Mouse (Mus musculus) kidney, adult 9 months (tissue): ENCODE measurements at regions not wholly inside any gene's neighbourhood (a gene's known extent, or its start where the extent isn't known, plus 50 kb on each side); places are given as distances from the start of the nearest gene placed in this dataset.

Experiments used
- DNase-seq: peaks from one replicate; pipeline ENCODE4 v3.0.0; 2022

GRCm38 (mm10) chr11:7506421-7506945 lies 292.8 kb upstream of the Igfbp3 start:
- no peak for DNase-seq

- DNase-seq: peak; percentile 56
These were observed 291.1 kb upstream of the Igfbp3 start for GRCm38 (mm10) chr11:7504651-7505321.

- no peak for DNase-seq
These were observed 289.0 kb upstream of the Igfbp3 start for GRCm38 (mm10) chr11:7502679-7503078.

- DNase-seq: no peak
These were observed 288.3 kb upstream of the Igfbp3 start for GRCm38 (mm10) chr11:7502045-7502444.

GRCm38 (mm10) chr11:7497803-7498202 lies 284.1 kb upstream of the Igfbp3 start:
- DNase-seq: peak; percentile 56

- peak; percentile 9 for DNase-seq
These were observed 260.3 kb upstream of the Igfbp3 start for GRCm38 (mm10) chr11:7473832-7474545.

- DNase-seq: peak; percentile 11
These were observed 251.8 kb upstream of the Igfbp3 start for GRCm38 (mm10) chr11:7465522-7465921.

- no peak for DNase-seq
These were observed 248.4 kb upstream of the Igfbp3 start for GRCm38 (mm10) chr11:7461956-7462771.

GRCm38 (mm10) chr11:7451756-7452155 lies 238.0 kb upstream of the Igfbp3 start:
- DNase-seq: peak; percentile 6

GRCm38 (mm10) chr11:7444494-7444893 lies 230.8 kb upstream of the Igfbp3 start:
- DNase-seq: no peak

- peak; percentile 31 for DNase-seq
These were observed 225.6 kb upstream of the Igfbp3 start for GRCm38 (mm10) chr11:7439276-7439675.

GRCm38 (mm10) chr11:7434591-7434990 lies 220.9 kb upstream of the Igfbp3 start:
- DNase-seq: no peak

GRCm38 (mm10) chr11:7427771-7428170 lies 214.0 kb upstream of the Igfbp3 start:
- no peak for DNase-seq

- no peak for DNase-seq
These were observed 211.5 kb upstream of the Igfbp3 start for GRCm38 (mm10) chr11:7425233-7425632.

- DNase-seq: peak; percentile 17
These were observed 210.4 kb upstream of the Igfbp3 start for GRCm38 (mm10) chr11:7424082-7424471.

GRCm38 (mm10) chr11:7423276-7424081 lies 209.8 kb upstream of the Igfbp3 start:
- DNase-seq: peak; percentile 52

- no peak for DNase-seq
These were observed 198.9 kb upstream of the Igfbp3 start for GRCm38 (mm10) chr11:7412631-7413030.

- no peak for DNase-seq
These were observed 195.3 kb upstream of the Igfbp3 start for GRCm38 (mm10) chr11:7408992-7409391.

GRCm38 (mm10) chr11:7404666-7405065 lies 190.9 kb upstream of the Igfbp3 start:
- peak; percentile 4 for DNase-seq

- no peak for DNase-seq
These were observed 158.1 kb upstream of the Igfbp3 start for GRCm38 (mm10) chr11:7371835-7372234.

GRCm38 (mm10) chr11:7361388-7361787 lies 147.7 kb upstream of the Igfbp3 start:
- no peak for DNase-seq

GRCm38 (mm10) chr11:7348601-7349000 lies 134.9 kb upstream of the Igfbp3 start:
- DNase-seq: no peak
